Mouse (Mus musculus) layer of hippocampus, postnatal 14 days (tissue): ENCODE results near the gene Zdhhc19. TPM values are rescaled to one million over a fixed set of nuclear protein-coding genes. Genes with fewer than 3 reads are reported as not detected.

Source experiments
- DNase-seq, 2 experiments: peaks; one replicate each; pipeline ENCODE4 v3.0.0; 2021 to 2022; ENCODE audit warnings: low spot score in 2 of 2, mixed read lengths in 1 of 2
- total RNA-seq, 2 experiments: library from RNA; stranded (reverse); gene quantifications; 2 replicates each; pipeline ENCODE4 v1.2.3; 2021

Gene Zdhhc19
- total RNA-seq, 2 experiments from 2014 or later: not detected

DNA sequence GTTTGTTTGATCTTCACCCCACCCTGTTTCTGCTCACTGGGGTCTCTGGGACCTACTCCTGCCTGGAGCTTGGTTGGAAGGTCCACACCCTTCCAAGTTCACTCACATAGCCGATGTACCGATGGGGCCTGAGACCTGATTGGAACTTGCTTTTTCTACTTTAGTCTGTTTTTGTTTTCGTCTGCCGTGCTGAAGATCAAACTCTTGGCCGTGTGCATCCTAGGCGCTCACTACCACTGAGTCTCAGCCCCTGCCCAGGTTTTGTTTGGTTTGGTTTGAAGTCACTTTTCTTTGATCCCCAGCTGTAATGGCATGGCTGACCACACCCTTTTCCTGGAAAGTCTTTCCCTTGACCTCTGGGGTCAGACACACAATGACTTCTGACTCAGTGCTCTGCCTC lies 17.3 kb downstream of the Zdhhc19 start:
- DNase-seq: no peak

- no peak for DNase-seq
Observed at GRCm38 (mm10) chr16:32513948-32514347, 17.9 kb downstream of the Zdhhc19 start.

GRCm38 (mm10) chr16:32516006-32516962 lies 20.2 kb downstream of the Zdhhc19 start:
- peak; percentile 77 to 80 for DNase-seq

- no peak for DNase-seq
Observed at GRCm38 (mm10) chr16:32517785-32518481, 21.9 kb downstream of the Zdhhc19 start.

GRCm38 (mm10) chr16:32519656-32520371 lies 23.7 kb downstream of the Zdhhc19 start:
- no peak for DNase-seq

GRCm38 (mm10) chr16:32520372-32520748 lies 24.3 kb downstream of the Zdhhc19 start:
- no peak for DNase-seq

- DNase-seq: no peak
Observed at GRCm38 (mm10) chr16:32522578-32523194, 26.6 kb downstream of the Zdhhc19 start.

DNA sequence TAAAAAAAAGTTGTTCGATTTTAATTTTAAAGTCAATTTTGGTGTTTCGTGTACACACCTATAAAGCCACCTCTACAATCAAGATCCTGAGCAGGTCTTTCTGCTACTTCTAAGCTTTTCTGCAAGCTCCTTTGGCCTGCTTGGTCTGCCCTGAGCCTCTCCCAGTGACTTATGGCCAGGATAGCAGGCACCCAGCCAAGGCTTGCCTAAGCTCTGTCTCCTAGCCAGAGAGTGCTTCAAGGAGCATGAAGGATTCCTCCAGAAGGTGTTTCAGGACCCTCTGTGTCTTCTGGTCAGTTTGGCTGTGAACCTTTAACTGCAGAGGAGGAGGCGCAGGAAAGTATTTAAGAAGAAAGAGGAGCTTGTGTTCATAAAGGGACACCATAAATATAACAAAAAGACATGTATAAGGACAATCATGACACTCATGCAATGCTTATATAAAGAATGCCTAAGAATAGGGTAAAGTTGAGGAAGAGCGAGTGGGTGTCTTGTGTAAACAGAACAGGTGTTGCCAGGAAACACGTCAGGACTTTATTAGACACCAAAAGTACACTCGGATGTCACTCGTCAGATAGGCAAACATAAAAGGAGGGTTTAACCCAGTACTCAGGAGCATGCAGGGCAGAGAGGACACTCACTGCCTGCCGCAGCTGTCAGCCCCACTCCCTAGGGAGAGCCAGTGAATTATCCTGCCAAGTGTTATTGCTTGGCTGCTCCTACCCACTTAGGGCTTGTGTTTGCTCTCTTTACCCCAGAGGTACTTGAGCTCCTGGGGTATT lies 27.6 kb downstream of the Zdhhc19 start:
- DNase-seq: no peak

GRCm38 (mm10) chr16:32524244-32524615 lies 28.2 kb downstream of the Zdhhc19 start:
- no peak for DNase-seq

DNA sequence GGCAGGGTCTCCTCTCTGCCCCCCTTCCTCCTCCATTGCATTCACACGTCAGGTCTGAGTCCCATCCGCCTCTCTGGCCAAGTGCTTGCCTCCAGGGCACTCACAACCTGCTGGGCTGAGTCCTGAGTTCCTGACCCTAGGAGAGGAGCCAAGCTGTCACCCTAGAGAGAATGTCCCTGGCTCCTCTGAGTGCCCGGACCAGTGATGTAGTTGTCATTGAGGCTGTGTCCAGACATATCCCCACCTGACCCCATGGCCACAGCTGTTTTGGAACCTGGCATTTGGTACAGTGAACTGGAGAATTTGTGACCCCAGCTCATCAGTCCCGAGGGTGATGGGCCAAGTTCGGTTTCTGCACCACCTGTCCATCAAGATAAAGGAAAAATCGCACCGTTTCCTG lies 30.8 kb downstream of the Zdhhc19 start:
- DNase-seq: no peak

- no peak for DNase-seq
Observed at GRCm38 (mm10) chr16:32532878-32533826, 37.1 kb downstream of the Zdhhc19 start.

DNA sequence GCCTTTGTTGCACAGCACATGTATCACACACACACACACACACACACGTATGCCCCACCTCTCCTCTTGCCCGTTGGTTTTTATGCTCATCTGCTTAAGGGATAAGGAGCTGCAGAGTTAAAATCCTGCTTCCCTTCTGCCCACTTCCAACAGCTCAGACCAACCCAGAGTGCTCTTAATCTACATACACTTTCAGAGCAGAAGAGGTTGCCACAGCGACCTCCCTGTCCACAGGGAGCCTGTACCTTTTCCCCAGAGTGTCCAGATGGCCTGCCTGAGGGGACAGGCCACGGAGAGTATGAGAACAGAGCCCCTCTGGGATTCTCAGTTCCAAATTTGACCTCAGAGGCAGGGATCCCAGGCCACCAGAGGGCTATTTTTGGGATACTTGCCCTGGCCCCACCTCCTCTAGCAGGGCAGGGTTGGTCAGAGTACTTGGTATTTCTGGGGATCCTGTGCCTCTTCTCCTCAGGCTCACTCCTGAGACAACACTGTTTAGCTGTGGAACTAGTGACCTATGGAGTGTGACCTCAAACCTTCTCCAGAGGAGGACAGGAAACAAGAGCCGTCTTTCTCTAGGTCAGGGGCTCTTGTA lies 39.2 kb downstream of the Zdhhc19 start:
- DNase-seq: no peak

DNA sequence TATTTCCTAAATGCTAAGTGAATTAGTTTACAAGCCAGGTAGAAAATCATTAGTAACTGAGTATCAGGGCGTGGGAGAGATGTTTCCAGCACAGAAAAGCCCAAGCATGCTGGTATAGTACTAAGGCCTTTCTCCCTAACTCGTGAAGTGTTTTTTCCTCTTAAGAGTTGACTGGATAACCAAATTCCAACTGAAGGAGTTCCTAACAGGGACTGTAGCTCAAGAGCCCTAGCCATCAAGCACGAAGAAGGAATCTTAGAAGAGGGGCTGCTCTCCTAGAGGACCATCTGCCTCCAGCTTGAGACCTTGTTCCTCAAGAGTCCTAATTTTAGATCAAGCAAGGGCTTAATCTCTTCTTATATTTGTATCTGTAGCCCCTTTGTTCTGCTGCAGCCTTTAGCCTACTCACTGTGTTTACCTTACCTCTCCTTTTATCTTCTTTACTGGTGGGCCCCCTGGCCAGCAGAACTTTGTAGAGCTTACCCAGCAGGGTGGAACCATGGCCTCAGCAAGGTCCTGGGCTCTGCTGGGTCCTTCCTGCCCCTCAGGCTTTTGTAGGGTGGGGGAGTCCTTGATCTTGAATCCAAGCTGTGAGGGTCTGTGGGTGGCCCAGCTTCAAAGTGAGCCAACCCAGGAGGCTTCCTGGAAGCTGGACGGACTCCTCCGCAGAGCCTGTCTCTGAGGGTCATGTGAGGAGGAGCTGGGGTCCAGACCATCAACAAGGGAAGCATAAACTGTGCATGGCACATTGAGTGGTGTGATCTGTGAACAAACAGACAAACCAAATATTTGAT lies 42.0 kb downstream of the Zdhhc19 start:
- DNase-seq: no peak

- DNase-seq: no peak
Observed at GRCm38 (mm10) chr16:32538761-32539255, 42.7 kb downstream of the Zdhhc19 start.

- DNase-seq: no peak
Observed at GRCm38 (mm10) chr16:32541338-32542179, 45.5 kb downstream of the Zdhhc19 start.

DNA sequence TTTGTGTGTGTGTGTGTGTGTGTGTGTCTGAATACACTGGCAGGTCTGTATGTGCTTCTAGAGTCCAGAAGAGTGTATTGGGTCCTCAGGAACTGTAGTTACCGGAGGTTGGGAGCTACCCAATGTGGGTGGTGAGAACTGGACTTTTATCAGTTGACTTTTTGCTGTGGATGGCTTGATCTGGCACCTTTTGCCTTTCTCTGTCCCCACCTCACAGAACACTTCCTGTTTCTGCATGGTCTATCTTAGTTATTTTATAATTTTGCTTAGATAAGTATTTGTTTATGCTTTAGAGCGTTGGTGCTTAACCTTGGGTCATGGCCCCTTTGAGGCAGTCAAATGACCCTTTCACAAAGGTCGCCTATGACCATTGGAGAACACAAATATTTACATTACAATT lies 47.4 kb downstream of the Zdhhc19 start:
- DNase-seq: no peak
